Mouse (Mus musculus) neural tube, embryonic 11.5 days (tissue): ENCODE results near the gene Angptl4. TPM values are rescaled to one million over a fixed set of nuclear protein-coding genes. Genes with fewer than 3 reads are reported as not detected.

Source experiments
- ATAC-seq: fragments of 200-750 bp; cut with Nextera tagmentation; 2 replicates; pipeline ENCODE4 v1.8.0; 2017; ENCODE audit warnings: moderate number of reproducible peaks, mild to moderate bottlenecking, moderate TSS enrichment, moderate library complexity; ENCODE audit not compliant: insufficient read depth, low FRiP score, low TSS enrichment
- DNase-seq: peaks from one replicate; pipeline ENCODE4 v3.0.0-alpha.2; 2015; ENCODE audit warnings: low spot score
- H3K27ac ChIP-seq: fragments of 300-500 bp; sonication (generic); 2 replicates; pipeline ENCODE4 v1.5.1; 2014; ENCODE audit warnings: low read depth, mild to moderate bottlenecking, low read length
- H3K27me3 ChIP-seq: fragments of 300-500 bp; sonication (generic); 2 replicates; pipeline ENCODE4 v1.6.1; 2014; ENCODE audit warnings: mild to moderate bottlenecking, low read length, mixed read lengths; ENCODE audit not compliant: control insufficient read depth, insufficient read depth
- H3K36me3 ChIP-seq: fragments of 300-500 bp; sonication (generic); 2 replicates; pipeline ENCODE4 v1.6.1; 2014; ENCODE audit warnings: mild to moderate bottlenecking, low read length, moderate library complexity, mixed read lengths; ENCODE audit not compliant: control insufficient read depth, insufficient read depth
- H3K4me1 ChIP-seq: fragments of 300-500 bp; sonication (generic); 2 replicates; pipeline ENCODE4 v1.6.1; 2014; ENCODE audit warnings: low read length, mixed read lengths; ENCODE audit not compliant: control insufficient read depth, insufficient read depth
- H3K4me2 ChIP-seq: fragments of 300-500 bp; sonication (generic); 2 replicates; pipeline ENCODE4 v1.6.1; 2014; ENCODE audit warnings: low read depth, mild to moderate bottlenecking, moderate library complexity
- H3K4me3 ChIP-seq: fragments of 300-500 bp; sonication (generic); 2 replicates; pipeline ENCODE4 v1.5.1; 2014; ENCODE audit warnings: low read depth, low read length
- H3K9ac ChIP-seq: fragments of 300-500 bp; sonication (generic); 2 replicates; pipeline ENCODE4 v1.6.1; 2014; ENCODE audit warnings: mild to moderate bottlenecking, low read length
- H3K9me3 ChIP-seq: fragments of 300-500 bp; sonication (generic); 2 replicates; pipeline ENCODE4 v1.6.1; 2016; ENCODE audit warnings: low read length; ENCODE audit not compliant: control insufficient read depth
- WGBS: fragments of 180-500 bp; shearing (Covaris S2); extraction: QIAGEN DNeasy Blood & Tissue Kit; methylation state at CpG from one replicate; pipeline ENCODE4 v1.1.7; 2014; 5-methylcytosine and 5-hydroxymethylcytosine counted together
- polyA plus RNA-seq: library from polyadenylated mRNA; unstranded; fragments of >200 nt; fragmentation: Nextera tagmentation; extraction: Ambion mirVana; gene quantifications from 2 replicates; pipeline ENCODE4 v1.2.1, GENCODE M21; 2014

The Angptl4 gene
- polyA plus RNA-seq, 1 experiment from 2014 or later = 14.9 TPM

DNA sequence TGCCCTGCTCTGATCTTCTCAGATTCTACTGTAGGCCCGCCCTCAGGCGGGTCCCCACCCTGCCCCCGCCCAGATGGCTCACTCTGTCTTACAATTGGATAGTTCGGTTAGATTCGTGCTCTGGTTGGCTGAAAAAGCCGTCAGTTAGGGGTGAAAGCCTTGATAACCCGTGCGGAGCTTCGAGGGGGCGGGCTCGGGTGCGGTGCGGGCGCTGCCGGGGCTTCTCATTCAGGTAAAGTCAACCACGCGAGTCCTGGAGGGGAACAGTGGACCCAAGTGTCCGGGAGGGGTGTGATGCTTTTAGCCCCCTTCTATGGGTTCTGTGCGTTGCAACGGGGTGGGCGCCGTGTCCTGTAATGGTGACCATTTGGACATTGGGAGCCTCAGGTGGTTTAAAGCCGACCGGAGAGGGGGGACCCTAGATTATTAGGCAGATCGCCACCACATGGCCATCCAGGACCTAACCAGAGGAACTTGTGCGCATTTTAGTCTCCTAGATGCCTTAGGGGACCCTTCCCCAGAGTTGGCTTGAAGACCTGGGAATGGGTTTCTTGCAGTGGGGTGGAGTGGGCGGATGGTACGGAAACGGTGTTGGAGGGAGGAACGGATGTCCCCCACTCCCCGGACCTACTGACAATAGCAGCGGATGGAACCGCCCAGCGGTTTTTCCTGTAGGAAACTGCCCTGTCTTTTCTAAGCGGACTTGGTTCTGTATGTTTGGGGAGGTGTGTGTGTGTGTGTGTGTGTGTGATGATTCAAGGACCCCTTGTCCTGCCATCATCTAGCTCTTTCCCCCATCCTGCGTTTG, 28.9 kb upstream of the Angptl4 start, which contains the start of gene Kank3:
Gene Kank3, plus strand, starts transcription at position 186 of the 808 bp plus-strand sequence.
- Histone ChIP-seq H3K27ac (no peak within 1 kb of the TSS), H3K4me3 (peak within 1 kb of the TSS; percentile 49), H3K4me2 (peak within 1 kb of the TSS; percentile 47), H3K27me3 (peaks cover 8% of the 10 kb centered on the region), H3K36me3 (no peaks in the 10 kb centered on the region), H3K9me3 (no peaks in the 10 kb centered on the region), H3K9ac (no peak within 1 kb of the TSS), H3K4me1 (no peaks in the 10 kb centered on the region)
- peak; percentile 96 for ATAC-seq
- whole genome bisulfite sequencing = 2% methylated on average over 36 of the region's 36 CpGs
- DNase-seq = peak; percentile 93

DNA sequence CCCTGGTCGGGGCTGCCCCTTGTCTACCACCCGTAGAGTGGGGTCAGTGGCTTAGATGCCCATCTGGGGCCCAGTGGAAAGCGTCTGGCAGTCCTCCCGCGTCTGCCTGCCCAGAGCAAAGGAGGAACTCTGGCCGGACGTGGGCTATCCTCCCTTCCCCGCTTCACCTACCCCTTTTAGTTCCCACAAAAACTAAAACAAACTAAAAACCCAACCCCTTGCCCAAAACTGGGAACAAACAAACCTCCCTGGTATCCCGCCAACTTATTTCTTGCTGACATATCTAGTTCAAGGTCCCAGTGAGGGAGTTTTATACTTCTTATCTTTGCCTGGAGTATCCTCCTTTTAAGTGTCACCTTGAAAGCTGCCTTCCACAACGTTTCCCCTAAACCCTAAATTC, 26.6 kb upstream of the Angptl4 start:
- DNase-seq = no peak
- H3K27ac ChIP-seq = no peak overlapping the region
- H3K9me3 ChIP-seq = no peaks in the 10 kb centered on the region
- WGBS = 44% methylated on average over 10 of the region's 10 CpGs
- H3K4me1 ChIP-seq = no peaks in the 10 kb centered on the region
- H3K4me3 ChIP-seq = no peak overlapping the region
- H3K27me3 ChIP-seq = peaks cover 8% of the 10 kb centered on the region
- no peak overlapping the region for H3K4me2 ChIP-seq
- no peak overlapping the region for H3K9ac ChIP-seq
- no peaks in the 10 kb centered on the region for H3K36me3 ChIP-seq
- no peak for ATAC-seq

DNA sequence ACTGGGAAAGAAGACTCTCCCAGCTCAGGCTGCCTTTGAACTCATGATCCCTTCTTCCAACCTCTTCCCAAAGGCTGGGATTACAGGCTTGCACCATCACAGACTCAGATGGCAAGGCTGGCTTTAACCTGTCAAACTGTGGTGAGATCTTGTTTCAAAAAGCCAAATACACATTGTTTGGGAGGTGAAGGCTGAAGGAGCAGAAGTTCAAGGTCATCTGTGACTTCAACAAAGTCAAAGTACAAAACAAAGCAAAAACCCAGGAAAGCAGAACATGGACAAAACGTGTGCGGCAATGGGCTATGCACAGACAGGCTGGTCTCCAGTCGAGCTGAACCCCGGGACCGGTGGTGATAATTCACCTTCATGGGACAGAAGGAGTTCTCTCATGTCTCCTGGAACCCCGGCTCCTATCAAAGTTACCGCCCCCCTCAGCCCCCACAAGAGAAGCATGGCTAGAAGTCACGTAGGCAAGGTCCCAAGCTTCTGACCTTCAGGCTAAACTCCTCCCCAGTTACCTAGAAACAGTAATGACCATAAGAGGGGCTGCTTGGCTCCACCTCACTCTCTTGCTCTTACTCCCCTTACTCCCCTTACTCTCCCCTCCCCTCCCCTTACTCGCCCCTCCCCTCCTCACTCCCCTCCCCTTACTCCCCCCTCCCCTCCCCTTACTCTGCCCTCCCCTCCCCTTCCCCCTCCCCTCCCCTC, 25.7 kb upstream of the Angptl4 start:
- Histone ChIP-seq H3K9ac (no peak overlapping the region), H3K27ac (no peak overlapping the region), H3K27me3 (peaks cover 8% of the 10 kb centered on the region), H3K4me3 (no peak overlapping the region), H3K4me1 (no peaks in the 10 kb centered on the region), H3K36me3 (no peaks in the 10 kb centered on the region), H3K4me2 (no peak overlapping the region), H3K9me3 (no peaks in the 10 kb centered on the region)
- no peak for DNase-seq
- 67% methylated on average over 8 of the region's 9 CpGs for WGBS
- ATAC-seq = no peak

DNA sequence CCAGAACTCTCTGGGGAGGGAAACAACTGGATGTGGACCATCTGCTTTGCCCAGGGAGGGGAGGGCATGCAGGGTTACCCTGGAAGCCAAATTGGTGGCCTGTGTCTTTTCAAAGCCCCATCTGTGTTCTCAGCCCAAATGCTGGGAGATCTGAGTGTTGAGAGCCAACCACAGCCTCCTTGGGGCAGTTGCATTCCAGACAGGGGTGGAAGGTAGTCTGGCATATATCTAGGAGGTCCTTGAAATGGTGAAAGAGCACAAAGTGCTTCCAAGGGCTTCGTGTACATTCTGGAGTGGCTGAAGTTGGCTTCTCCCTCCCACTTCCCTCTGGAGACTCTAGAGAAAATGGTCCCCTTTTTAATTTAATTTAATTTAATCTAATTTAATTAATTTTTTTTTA, 23.1 kb upstream of the Angptl4 start:
- Histone ChIP-seq H3K9me3 (no peaks in the 10 kb centered on the region), H3K9ac (no peak overlapping the region), H3K4me2 (no peak overlapping the region), H3K27me3 (no peaks in the 10 kb centered on the region), H3K36me3 (no peaks in the 10 kb centered on the region), H3K4me1 (no peaks in the 10 kb centered on the region), H3K27ac (no peak overlapping the region), H3K4me3 (no peak overlapping the region)
- 83% methylated on average over 1 of the region's 1 CpGs for WGBS
- no peak for DNase-seq
- no peak for ATAC-seq

GRCm38 (mm10) chr17:33804205-33804604, 22.6 kb upstream of the Angptl4 start:
- no peak overlapping the region for H3K9ac ChIP-seq
- H3K4me1 ChIP-seq = no peaks in the 10 kb centered on the region
- no peak overlapping the region for H3K27ac ChIP-seq
- no peaks in the 10 kb centered on the region for H3K27me3 ChIP-seq
- H3K9me3 ChIP-seq = no peaks in the 10 kb centered on the region
- 65% methylated on average over 4 of the region's 4 CpGs for WGBS
- ATAC-seq (no peak), DNase-seq (no peak)
- no peak overlapping the region for H3K4me3 ChIP-seq
- no peaks in the 10 kb centered on the region for H3K36me3 ChIP-seq
- no peak overlapping the region for H3K4me2 ChIP-seq

DNA sequence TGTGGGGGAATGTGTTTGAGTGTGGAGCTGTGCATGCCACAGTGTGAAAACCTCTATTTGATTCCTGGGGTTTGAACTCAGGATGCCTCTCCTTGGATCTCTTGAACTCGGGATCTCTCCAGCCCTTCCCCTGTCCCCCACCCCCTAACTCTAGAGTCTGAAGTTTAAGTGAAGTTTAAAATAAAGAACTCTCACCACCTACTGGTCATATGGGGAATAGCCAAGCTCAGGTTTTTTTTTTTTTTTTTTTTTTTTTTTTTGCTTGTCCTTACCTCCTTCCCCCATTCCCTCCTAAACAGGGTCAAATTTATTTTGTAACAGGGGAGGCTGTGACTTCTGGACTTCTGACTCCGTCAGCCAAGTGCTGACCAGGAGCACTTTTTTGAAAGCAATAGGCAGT, 20.6 kb upstream of the Angptl4 start:
- H3K9ac ChIP-seq = no peak overlapping the region
- DNase-seq (no peak), ATAC-seq (no peak)
- 9% methylated on average over 2 of the region's 2 CpGs for WGBS
- H3K36me3 ChIP-seq = no peaks in the 10 kb centered on the region
- H3K4me3 ChIP-seq = no peak overlapping the region
- no peaks in the 10 kb centered on the region for H3K27me3 ChIP-seq
- no peaks in the 10 kb centered on the region for H3K9me3 ChIP-seq
- H3K27ac ChIP-seq = no peak overlapping the region
- no peaks in the 10 kb centered on the region for H3K4me1 ChIP-seq
- no peak overlapping the region for H3K4me2 ChIP-seq

DNA sequence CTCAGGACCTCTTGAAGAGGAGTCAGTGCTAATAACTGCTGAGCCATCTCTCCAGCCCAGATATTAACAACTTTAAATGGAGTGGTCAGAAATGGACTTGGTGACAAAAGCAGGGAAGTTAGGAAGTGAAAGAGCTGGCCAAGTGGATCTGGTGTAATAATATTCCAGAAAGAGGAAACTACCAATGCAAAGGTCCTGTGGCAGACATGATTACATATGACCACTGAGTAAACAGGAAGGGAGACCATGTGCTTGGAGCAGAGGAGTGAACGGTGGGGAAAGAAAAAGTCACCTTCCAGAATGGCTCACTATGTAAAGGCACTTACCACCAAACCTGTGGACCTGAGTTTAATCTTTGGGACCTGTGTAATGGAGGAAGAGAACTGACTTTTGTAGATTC, 17.6 kb upstream of the Angptl4 start:
- Histone ChIP-seq H3K27ac (no peak overlapping the region), H3K36me3 (no peaks in the 10 kb centered on the region), H3K27me3 (no peaks in the 10 kb centered on the region), H3K4me2 (no peak overlapping the region), H3K9me3 (no peaks in the 10 kb centered on the region), H3K4me1 (no peaks in the 10 kb centered on the region), H3K4me3 (no peak overlapping the region), H3K9ac (no peak overlapping the region)
- 68% methylated on average over 1 of the region's 1 CpGs for WGBS
- ATAC-seq = no peak
- DNase-seq = no peak

DNA sequence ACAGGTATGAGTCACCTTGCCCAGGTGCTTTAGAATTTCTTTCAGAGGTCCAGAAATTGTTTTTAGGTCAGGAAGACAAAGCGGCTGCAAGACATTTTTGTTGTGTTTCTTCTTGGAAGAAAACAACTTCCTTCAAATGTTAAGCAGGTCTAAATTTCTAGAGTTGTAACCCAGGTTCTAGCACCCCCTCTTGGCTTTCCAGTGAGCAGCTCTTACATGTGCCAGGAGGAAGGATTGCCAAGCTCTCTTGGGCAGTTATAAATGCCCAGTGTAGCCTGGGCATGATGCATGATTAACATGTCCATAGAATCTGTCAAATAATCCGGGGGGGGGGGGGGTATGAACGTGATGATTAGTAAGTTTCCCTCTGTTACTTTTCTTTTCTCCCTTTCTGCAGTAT, 16.7 kb upstream of the Angptl4 start:
- DNase-seq = no peak
- ATAC-seq = no peak
- H3K4me2 ChIP-seq = no peak overlapping the region
- H3K4me1 ChIP-seq = no peaks in the 10 kb centered on the region
- H3K36me3 ChIP-seq = no peaks in the 10 kb centered on the region
- WGBS = 60% methylated on average over 3 of the region's 3 CpGs
- no peaks in the 10 kb centered on the region for H3K9me3 ChIP-seq
- H3K9ac ChIP-seq = no peak overlapping the region
- H3K27ac ChIP-seq = no peak overlapping the region
- H3K4me3 ChIP-seq = no peak overlapping the region
- H3K27me3 ChIP-seq = no peaks in the 10 kb centered on the region

DNA sequence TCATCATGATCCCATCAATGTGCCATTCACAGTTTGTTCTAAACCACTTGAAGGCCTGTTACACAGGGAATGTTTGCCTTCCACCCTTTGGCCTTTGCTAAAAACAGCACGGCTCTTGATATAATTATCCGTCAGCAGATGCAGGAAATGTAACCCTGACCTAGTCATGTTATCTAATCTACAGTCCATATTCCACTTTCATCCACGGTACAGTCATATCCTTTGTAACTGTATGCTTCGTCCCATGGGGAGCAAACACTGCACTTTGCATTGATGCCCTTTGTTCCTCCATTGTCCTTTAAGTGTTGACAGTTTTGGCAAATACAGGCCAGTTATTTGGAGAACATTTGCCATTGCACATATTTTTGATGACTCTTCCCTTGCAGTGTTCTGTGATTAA, 7.1 kb upstream of the Angptl4 start:
- H3K36me3 ChIP-seq = no peaks in the 10 kb centered on the region
- no peaks in the 10 kb centered on the region for H3K27me3 ChIP-seq
- DNase-seq (no peak), ATAC-seq (no peak)
- H3K4me2 ChIP-seq = no peak overlapping the region
- 88% methylated on average over 4 of the region's 4 CpGs for WGBS
- no peaks in the 10 kb centered on the region for H3K4me1 ChIP-seq
- H3K9me3 ChIP-seq = no peaks in the 10 kb centered on the region
- H3K4me3 ChIP-seq = no peak overlapping the region
- no peak overlapping the region for H3K27ac ChIP-seq
- no peak overlapping the region for H3K9ac ChIP-seq
